Mouse (Mus musculus) CH12.LX (cell line): ENCODE results near the gene Ndufaf3.

Source experiments
- BHLHE40 ChIP-seq: IDR thresholded peaks from 2 replicates; pipeline ENCODE4 v1.6.1; 2011; ENCODE audit warnings: mild to moderate bottlenecking, low read depth, low read length, improper control_type of control experiment
- CTCF ChIP-seq, 2 experiments: IDR thresholded peaks in 1 of 2; conservative IDR thresholded peaks in 1 of 2; 2 replicates each; pipeline ENCODE4 v1.5.1; 2011 to 2012; ENCODE audit warnings: low read depth in 2 of 2, low read length in 2 of 2, improper control_type of control experiment in 1 of 2, inconsistent platforms in 1 of 2, mild to moderate bottlenecking in 1 of 2, moderate library complexity in 1 of 2
- MYC ChIP-seq: IDR thresholded peaks from 2 replicates; pipeline ENCODE4 v1.6.1; 2011; ENCODE audit warnings: low read depth, mild to moderate bottlenecking, improper control_type of control experiment, low read length

GRCm38 (mm10) chr9:108599021-108599566 is 31.9 kb upstream of the Ndufaf3 start:
- TF ChIP-seq BHLHE40 (no peak), CTCF (conservative IDR thresholded peaks at IDR 0.05 in 1 of 2, IDR thresholded peaks at IDR 0.05 in 1 of 2; ENCODE audit: low read depth in 2 of 2, low read length in 2 of 2) (no peak), MYC (no peak)
